In the genomic region with DNA sequence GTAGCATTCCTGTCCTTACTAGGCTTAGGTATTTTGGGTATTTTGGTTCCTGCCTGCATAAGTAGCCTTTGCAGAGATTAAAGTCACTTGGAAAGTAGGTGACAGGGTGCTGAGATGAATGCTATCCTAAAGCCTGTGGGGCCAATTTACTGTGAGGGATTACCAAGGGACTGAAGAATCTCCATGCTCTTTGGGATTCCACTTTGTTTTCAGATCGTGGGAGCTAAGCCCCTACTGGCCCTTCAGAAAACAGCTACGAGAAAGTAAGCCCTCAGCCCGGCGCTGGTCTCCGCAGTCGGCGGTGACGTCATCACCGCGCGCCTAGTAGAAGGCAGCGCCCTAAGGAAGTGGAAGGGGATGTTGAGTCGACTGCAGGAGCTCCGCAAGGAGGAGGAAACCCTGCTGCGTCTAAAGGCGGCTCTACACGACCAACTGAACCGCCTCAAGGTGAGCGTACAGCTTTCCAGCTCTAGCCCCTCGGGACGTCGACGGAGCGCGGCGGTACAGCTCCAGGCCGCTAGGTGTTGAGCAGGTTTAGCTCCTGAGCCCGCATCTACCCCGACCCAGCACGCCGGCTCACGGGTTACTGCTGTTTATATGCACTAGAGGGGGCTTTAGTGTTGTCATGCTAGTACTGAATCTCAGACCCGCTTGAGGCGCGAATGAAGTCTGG, we compare ENCODE assay signal across 8 mouse cellular contexts. TPM values are rescaled to one million over a fixed set of nuclear protein-coding genes. Genes with fewer than 3 reads are reported as not detected.
A peak's percentile ranks its signal among the peaks of the same experiment; 100 is the strongest.
DNase-seq lines count a peak whose midpoint lies in the region; ATAC-seq lines count a peak whose summit lies in the region.

A gene (plus strand): TSS at position 301 of the 673 bp plus-strand sequence.

- no peaks in the 10 kb centered on the region for H3K9me3 ChIP-seq in hindbrain, embryonic 13.5 days

- H3K27me3 ChIP-seq in hindbrain, embryonic 13.5 days, result no peaks in the 10 kb centered on the region

- under 1% methylated on average over 35 of the region's 35 CpGs for WGBS in hindbrain, embryonic 13.5 days

- peaks cover 30% of the 10 kb centered on the region for H3K4me1 ChIP-seq in hindbrain, embryonic 13.5 days (replicated peaks)

- DNase-seq in NIH3T3 (ENCODE audit: low read depth), result peak; percentile 95
- peak; percentile 95 for DNase-seq in cerebellum, postnatal 10 days
- DNase-seq in frontal cortex, postnatal 14 days (ENCODE audit: low spot score in 2 of 2), result peak; percentile 86 to 87
- peak; percentile 79 to 88 for DNase-seq in layer of hippocampus, postnatal 25 days (ENCODE audit: extremely low spot score in 1 of 2, low spot score in 1 of 2)
- peak; percentile 90 for DNase-seq in lung, postnatal 25 days (ENCODE audit: low spot score)
- peak; percentile 96 for DNase-seq in retina, embryonic 14.5 days (ENCODE audit: low spot score)
- DNase-seq in thymus, postnatal 4 days, result peak; percentile 94

- peaks cover 68% of the 10 kb centered on the region for H3K36me3 ChIP-seq in hindbrain, embryonic 13.5 days

- peak within 1 kb of the TSS; percentile 59 for H3K4me3 ChIP-seq in hindbrain, embryonic 13.5 days

- H3K27ac ChIP-seq in hindbrain, embryonic 13.5 days, result peak within 1 kb of the TSS; percentile 85

- peak; percentile 97 for ATAC-seq in hindbrain, embryonic 13.5 days (ENCODE audit: low FRiP score)

- peak within 1 kb of the TSS; percentile 56 for H3K4me2 ChIP-seq in hindbrain, embryonic 13.5 days

- H3K9ac ChIP-seq in hindbrain, embryonic 13.5 days, result peak within 1 kb of the TSS; percentile 76

RNA-seq across cellular contexts. Expression of the gene that starts here (rescaled TPM):
- polyA plus RNA-seq in hindbrain, embryonic 13.5 days (2015; fragmentation: Nextera tagmentation; extraction: Ambion mirVana), result 40.5 and 40.8 TPM in 2 replicates
- total RNA-seq in layer of hippocampus, postnatal 25 days (2021), result 10 to 100 TPM; 16.9 to 19.1 TPM

Comparison
In these comparisons a context has a peak if more than half of its experiments do, and no peak if none do; other contexts are left out.
1. Peak in every context shown above with its lines: DNase-seq, ATAC-seq, H3K4me3 ChIP-seq and H3K27ac ChIP-seq.